Mouse (Mus musculus): ENCODE data around the gene Myh9.

Myh9 gene

DNA sequence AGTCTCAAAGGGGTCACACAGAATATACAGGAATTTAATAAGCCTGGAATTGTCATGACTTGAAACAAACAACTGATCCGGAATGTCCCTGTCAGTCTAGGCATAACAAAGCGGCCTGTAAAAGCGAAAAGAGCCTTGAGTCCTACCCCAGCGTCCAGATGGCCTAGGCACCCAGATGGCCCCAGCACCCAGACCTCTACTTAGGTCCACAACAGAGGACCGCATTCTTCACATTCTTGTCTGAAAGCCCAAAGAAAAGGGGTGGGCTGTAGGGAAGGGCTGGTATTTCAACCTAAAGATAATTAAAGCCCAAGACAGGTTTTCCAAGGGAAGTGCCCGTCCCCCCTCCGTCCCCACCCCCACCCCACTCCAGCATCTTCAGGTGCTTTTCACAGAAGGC lies 14.6 kb downstream of the Myh9 start:
- no peak for DNase-seq

DNA sequence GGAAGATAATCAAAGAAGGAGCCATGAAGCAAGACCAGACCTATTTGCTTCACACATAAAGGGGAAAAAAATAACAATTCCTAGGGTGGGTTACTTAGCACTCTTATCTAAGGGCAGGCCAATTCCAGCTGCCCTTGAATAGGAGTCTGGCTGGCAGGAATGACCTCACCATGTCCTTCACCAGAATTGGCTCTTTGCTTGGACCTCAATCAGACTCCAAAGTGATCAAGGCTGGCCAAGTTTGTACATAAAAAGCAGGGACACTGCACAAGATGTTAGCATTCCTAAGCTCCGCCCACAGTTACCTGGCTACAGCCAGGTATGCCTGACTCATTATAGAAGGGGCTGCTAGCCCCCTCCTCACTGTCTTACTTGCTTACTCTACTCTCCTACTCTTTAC lies 16.6 kb downstream of the Myh9 start:
- no peak for DNase-seq

GRCm38 (mm10) chr15:77824321-77824720 lies 17.7 kb downstream of the Myh9 start:
- DNase-seq: peak; percentile 54 to 57

- no peak for DNase-seq
These were observed 18.3 kb downstream of the Myh9 start for GRCm38 (mm10) chr15:77823634-77824033.

DNA sequence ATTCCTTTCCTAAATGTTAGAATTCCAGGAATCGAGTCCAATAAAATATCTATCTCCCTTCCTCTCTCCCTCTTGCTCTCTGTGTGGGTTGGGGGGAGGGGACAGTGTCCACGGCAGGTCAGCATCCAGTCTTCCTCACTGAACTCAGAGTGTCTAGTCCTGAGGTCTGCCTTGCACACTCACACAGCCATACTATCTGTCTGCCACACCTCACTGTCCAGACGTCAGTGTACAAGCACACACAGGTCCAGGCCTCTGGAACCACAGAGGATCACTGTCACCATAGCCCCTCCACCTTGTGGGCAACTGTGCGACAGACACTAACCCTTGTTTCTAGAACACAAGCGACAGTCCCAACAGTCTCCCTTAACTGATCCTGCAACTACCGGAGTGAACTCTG lies 18.8 kb downstream of the Myh9 start:
- no peak for DNase-seq

GRCm38 (mm10) chr15:77822671-77823070 lies 19.3 kb downstream of the Myh9 start:
- peak in 1 of 2 experiments; percentile 3 for DNase-seq

DNA sequence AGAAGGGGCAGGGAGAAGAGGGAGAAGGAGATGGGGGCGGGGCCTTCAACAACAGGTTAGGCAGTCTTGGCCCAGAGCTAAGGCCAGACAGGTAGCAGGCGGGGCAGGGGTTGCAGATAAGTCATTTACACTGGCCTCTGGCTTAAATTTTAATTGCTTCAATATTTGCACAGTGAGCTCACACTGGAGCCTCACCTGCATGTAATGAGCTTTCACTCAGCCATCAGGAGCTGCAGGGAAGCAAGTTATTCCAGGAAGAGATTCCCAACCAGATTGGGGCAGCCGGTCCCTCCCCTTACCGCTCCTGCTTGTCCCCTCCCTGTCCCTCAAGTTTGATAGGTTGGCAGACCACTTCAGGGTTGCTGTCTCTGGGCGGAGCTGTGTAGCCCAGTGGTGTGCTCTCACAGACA lies 19.9 kb downstream of the Myh9 start:
- DNase-seq: peak in 1 of 2 experiments; percentile 11

- DNase-seq: peak in 1 of 2 experiments; percentile 12
These were observed 20.6 kb downstream of the Myh9 start for GRCm38 (mm10) chr15:77821424-77821823.

- no peak for DNase-seq
These were observed 21.4 kb downstream of the Myh9 start for GRCm38 (mm10) chr15:77820480-77821163.

DNA sequence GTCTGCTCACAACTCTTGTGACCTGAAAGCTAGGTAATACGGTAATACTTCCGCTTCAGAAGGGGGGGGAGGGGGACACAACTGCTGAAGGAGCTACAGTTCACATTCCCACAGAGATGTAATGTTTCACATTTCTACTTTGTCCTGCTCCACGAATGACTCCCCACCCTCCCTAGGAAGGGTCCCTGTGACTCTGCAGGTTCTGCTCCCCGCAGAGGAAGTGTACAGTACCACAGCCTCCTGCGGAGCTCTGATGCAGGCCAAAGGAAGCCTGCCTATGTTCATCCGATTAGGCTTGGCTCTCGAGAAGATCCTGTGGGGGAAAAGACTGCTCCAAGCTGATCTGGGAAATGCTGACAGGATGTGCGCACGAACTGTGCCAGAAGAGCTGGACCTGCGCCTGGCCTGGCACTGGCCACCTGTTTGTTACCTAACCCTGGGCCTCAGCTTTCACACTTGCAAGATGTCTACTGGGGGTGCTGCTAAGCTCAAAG lies 22.0 kb downstream of the Myh9 start:
- DNase-seq: peak; percentile 95 to 97

- DNase-seq: peak in 1 of 2 experiments; percentile 46
These were observed 23.3 kb downstream of the Myh9 start for GRCm38 (mm10) chr15:77818556-77819158.

- DNase-seq: peak in 1 of 2 experiments; percentile 45
These were observed 24.6 kb downstream of the Myh9 start for GRCm38 (mm10) chr15:77817417-77817816.

GRCm38 (mm10) chr15:77816601-77816950 lies 25.4 kb downstream of the Myh9 start:
- DNase-seq: no peak

DNA sequence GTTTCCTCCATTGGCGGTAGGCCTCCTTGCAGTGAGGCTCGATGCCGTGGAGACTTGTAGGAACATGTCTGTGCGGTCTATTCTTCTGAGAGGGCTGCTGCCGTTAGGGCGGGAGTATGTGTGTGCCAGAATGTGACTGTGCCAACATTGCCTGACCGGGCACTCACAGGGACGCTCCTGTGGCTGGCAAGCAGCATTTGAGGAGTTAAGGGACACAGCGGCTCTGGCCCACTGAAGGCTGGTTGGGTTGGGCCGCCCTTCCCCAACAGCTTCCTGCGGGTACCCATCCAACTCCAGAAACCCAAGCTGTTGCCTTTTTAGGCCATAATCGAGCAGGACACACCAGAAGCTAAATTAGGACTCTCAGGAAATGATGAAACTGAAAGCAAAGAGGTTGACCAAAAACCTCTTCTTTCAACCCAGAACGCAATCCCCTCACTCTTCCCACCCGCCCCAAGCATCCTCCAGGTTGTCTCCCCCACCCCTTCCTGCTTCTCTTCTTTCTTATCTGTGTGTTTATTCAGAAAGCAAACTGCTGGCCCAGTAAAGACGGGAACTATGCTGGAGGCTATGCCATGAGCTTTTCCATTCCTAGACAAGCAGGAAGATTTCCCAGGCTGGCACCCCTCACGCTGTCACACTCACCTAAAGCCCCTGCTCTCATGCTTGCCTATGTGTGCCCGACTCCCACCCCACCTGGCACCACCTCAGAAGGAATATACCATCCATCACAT lies 25.9 kb downstream of the Myh9 start:
- peak; percentile 62 to 67 for DNase-seq

GRCm38 (mm10) chr15:77813639-77814375 lies 28.2 kb downstream of the Myh9 start:
- DNase-seq: no peak

GRCm38 (mm10) chr15:77812578-77812977 lies 29.4 kb downstream of the Myh9 start:
- no peak for DNase-seq

GRCm38 (mm10) chr15:77811099-77811760 lies 30.7 kb downstream of the Myh9 start:
- no peak for DNase-seq

GRCm38 (mm10) chr15:77810416-77811098 lies 31.4 kb downstream of the Myh9 start:
- DNase-seq: no peak

GRCm38 (mm10) chr15:77809434-77809833 lies 32.5 kb downstream of the Myh9 start:
- DNase-seq: no peak

- DNase-seq: no peak
These were observed 34.8 kb downstream of the Myh9 start for GRCm38 (mm10) chr15:77807264-77807585.

- DNase-seq: no peak
These were observed 35.3 kb downstream of the Myh9 start for GRCm38 (mm10) chr15:77806565-77807263.
